Mouse (Mus musculus) kidney, adult 9 months (tissue): Measurements from ENCODE around the gene Mgme1.

Experiments used
- DNase-seq: peaks from one replicate; pipeline ENCODE4 v3.0.0; 2022

The Mgme1 gene

GRCm38 (mm10) chr2:144270507-144271420 lies at the start of gene Mgme1, which contains the start of gene Snx5:
Gene Mgme1, plus strand, starts transcription at chr2:144270663.
Gene Snx5, minus strand, starts transcription at chr2:144270906.
- peak; percentile 95 for DNase-seq

DNA sequence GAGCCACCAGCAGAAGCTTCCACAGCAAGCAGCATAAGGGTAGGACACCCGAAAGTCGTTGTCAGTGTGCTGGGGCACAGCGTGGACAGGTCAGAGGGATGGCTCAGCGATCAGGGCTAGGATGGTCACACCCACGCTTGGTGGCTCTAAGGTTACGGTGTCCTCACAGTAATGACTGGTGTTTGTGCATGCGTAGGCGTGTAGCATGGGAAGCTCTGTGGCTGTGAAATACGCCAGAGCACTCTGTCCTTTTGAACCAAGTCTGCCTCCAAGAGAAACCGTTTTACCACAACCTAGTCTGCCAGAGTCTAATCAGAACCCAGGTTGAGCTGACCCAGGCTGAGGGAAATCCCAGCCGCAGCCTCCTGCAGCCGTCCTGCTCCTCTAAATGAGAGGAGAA lies 46.1 kb upstream of the Mgme1 start:
- no peak for DNase-seq

DNA sequence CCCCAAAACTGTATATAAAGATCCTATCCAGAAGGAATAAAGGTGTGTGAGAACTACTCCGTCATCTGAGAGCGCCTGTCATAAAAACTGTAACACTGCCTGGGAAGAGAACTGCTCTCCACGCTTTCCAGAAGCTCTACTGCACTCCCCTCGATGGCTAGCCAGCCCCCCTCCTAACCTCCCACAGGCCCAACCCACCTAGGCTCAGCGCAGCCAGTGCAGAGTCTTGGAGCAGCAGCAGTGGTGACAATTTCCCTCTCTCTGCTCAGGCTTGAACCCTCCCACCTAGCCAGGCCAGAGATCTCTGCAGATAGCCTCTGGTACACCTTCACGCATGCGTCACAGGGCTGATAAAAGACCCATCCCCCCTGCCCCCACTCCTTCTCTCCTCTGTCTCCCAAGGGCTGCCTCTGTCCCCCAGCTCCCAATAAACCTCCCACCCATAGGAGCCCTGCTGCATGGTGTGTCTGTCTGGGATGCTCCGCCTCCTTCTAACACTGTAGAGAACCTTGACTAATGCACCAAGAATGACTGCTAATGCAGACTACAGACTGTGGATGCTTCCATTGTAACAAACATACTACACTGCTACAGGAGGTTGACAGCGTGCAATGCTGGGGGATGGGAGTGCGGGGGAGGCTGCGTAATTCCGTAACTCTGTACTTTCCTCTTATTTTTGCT lies 43.4 kb upstream of the Mgme1 start:
- no peak for DNase-seq

DNA sequence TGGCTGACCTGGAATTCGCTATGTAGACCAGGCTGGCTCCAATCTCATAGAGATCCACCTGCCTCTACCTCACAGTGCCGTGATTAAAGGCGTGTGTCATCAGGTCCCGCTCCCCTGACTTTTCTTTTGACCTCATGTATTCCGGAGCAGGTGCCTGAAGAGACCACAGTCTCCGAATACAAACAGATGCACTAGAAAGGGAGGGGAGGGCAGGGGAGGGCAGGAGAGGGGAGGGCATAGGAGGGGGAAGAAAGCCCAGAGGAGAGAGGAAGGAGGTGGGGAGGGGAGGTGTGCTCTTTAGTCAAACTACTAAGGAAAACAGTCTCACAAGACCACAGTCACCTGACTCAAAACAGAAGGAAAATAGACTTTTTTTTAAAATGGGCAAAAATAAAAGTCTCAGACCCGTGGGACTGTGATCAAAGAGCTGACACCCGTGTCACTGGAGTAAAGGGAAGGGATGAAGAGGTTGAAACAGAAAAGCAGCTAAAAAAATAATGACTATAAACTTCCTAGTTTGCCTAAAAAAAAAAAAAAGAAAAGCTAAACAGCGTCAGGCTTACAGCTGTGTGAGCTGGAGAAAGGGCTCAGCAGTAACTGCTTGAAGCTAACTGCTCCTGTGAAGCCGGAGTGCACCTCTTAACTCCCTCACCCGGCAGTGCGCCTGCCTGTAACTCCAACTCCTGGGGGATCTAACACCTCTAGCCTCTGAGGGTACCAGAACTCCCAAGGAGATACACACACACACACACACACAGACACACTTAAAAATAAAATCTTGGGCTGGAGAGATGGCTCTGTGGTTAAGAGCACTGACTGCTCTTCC lies 41.7 kb upstream of the Mgme1 start:
- no peak for DNase-seq

- DNase-seq = no peak
These were observed 40.8 kb upstream of the Mgme1 start for GRCm38 (mm10) chr2:144229647-144230046.

GRCm38 (mm10) chr2:144230498-144230897 lies 40.0 kb upstream of the Mgme1 start:
- DNase-seq = peak; percentile 64

DNA sequence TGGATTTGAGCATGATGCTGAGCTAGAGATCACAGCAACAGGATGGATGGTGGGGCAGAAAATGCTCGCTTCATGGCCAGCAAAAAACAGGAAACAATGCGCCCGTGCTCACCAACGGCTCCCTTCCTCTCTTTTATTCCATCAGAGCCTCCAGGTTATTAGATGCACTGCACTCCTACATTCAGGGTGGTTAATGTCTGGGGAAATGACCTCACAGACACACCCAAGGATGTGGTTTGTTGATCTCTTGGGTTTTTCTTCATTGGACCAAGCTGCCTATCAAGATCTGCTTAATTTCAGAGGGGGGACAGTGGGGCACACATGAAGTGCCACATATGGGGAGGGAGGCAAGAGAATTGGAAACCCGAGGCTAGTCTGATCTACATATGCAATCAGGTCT lies 39.3 kb upstream of the Mgme1 start:
- DNase-seq = no peak

GRCm38 (mm10) chr2:144233534-144233933 lies 36.9 kb upstream of the Mgme1 start:
- no peak for DNase-seq

GRCm38 (mm10) chr2:144235776-144236175 lies 34.7 kb upstream of the Mgme1 start:
- DNase-seq = no peak

DNA sequence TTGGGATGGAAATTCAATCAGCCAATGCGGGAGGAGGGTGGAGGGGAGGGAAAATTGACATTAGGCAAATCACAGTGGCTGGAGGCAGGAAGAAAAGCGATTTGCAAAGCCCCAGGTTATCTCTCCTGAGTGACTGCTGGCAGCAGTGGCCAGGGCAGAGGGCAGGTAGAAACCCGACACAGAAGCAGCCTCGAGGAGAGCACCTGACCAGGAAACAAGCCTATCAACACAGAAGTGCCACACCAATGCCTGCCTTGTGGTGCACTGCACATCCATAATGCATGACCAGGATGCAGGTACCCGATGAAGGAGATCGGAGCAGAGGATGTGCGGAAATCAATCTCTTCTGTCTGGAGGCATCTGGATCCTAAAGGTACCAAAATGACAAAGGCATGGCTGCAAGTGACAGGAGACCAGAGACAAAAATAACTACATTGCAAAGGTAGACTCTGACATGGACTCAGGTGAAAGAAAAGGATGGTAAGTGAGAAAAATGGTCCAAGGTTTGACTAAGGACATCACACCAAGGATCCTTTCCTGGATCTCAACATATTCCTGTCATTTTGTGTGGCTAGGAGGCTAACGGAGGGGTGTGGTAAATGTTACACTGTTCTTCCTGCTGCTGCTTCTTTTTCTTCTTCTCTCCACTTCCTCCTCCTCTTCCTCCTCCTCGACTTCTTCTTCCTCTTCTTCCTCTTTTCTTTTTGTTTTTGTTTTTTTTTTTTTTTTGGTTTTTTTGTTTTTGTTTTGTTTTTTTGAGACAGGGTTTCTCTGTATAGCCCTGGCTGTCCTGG lies 33.5 kb upstream of the Mgme1 start:
- DNase-seq = no peak

DNA sequence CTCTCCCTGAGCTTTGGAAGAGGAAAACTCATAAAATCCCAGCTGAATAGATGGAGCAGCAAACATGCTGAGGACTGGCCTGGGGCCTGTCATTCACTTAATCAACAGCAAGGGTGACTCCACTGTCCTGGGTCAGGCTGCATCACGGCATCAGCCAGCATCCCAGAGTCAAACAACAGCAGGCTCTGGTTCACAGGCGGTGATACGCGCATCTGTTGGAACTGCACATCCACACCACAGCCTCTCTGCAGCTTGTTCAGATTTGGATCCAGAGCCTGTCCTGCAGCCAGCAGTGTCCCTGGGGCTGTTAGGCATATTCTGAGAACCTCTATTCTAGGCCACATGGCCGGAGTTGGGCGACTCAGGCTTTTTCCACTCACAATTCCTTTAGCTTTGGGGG lies 32.1 kb upstream of the Mgme1 start:
- DNase-seq = no peak

DNA sequence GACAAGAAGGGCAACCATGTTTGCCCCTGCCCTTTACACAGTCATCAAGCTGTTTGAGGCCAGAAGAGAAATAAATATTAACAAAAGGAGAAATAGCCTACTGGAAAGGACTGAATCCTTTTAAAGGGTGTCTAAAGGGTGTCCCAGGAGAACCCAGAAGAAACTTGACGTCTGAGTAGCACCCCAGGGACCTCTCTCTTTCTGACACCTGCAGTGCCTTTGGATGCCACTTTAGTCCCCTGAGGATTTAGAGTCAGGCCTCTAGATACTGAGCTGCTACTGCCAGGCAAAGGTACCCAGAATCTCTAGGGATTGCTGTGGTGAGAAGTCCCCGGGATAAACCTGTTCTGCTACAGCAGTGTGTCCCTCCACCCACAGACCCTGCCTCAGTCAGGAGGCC lies 31.1 kb upstream of the Mgme1 start:
- DNase-seq = no peak

- DNase-seq = no peak
These were observed 30.2 kb upstream of the Mgme1 start for GRCm38 (mm10) chr2:144240095-144240899.

GRCm38 (mm10) chr2:144245464-144245863 lies 25.0 kb upstream of the Mgme1 start:
- DNase-seq = no peak

- DNase-seq = no peak
These were observed 24.2 kb upstream of the Mgme1 start for GRCm38 (mm10) chr2:144246270-144246669.

DNA sequence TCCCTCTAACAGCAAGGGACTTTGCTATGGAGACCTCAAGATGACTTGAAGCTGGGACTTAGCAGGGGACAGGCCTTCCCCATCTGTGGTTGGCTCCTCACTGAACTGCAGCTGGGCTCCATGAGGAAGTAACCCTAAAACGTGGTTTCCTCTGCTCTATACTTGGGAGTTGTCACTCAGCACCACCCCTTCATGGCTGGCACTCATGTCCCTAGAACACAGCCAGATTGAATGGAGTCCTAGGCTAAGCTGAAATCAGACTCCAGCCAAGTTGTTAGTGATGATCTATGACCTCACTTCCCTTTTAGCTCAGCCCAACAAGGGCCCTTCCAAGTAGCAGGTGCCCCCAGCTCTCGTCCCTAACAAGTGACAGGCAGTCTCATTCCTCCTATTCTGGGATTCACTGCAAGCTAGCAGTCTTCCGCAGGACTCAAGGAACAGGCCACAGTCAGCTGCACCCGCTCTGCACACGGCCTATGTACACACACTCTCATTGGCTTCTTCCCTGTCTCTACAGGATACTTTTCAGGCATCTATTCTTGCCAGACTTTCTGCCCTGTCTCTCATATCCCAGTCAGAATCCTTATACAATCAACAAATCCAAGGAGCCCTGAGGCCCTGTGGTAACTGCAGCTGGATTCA lies 23.0 kb upstream of the Mgme1 start:
- no peak for DNase-seq

- DNase-seq = no peak
These were observed 21.7 kb upstream of the Mgme1 start for GRCm38 (mm10) chr2:144248613-144249376.

DNA sequence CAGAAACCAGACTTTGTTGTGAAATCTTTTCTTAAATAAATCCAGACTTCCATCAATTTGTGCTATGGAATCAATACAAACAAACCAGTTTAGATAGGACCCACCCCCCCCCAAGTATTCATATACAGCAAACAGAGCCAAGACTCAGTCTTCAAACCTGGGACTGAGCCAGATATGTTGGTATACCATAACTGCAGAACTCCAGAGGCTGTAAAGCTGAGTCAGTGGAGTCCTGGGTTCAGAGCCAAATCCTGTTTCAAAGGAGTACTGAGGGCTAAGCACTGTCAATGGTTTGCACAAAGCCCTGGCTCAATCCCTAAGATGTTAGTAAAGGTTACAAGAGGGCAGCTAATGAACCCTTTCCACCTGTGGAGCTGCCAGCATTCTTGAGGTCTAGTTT lies 20.4 kb upstream of the Mgme1 start:
- no peak for DNase-seq

DNA sequence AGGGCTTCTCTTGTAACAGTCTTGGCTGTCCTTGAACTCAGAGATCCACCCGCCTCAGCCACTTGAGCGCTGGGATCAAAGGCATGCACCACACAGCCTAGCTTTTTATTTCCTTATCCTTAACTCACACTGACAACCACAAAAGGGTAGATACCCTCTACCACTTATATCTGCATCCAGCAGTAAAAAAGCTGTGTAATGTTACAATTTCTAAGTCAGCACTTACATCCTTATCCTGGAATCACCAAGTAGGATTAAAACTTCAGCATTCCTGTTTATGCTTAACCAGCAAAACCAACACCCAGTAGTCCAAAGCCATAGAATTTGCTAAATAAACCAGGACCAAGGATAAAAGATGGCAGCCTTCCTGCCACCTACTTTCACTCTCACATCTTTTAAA lies 7.6 kb upstream of the Mgme1 start:
- DNase-seq = no peak
